Mouse (Mus musculus): ENCODE results near the gene Zrsr1.

GRCm38 (mm10) chr11:22981984-22982757 is 10.4 kb downstream of the Zrsr1 start, which contains the start of the genes Gm28048 and Commd1:
- TF ChIP-seq CTCF (conservative IDR thresholded peaks at IDR 0.05; ENCODE audit: low read length), result peak; percentile 25
- TF ChIP-seq NANOG (IDR thresholded peaks at IDR 0.05; ENCODE audit: borderline replicate concordance, low read length), result no peak
